Mouse (Mus musculus): Measurements from ENCODE around the gene Slc22a16.

- TF ChIP-seq CTCF (IDR thresholded peaks at IDR 0.05; ENCODE audit: extremely low read depth, insufficient read depth, low read length): peak; percentile 35; the same call in 1 of the 2 replicates
- TF ChIP-seq POLR2A (IDR thresholded peaks at IDR 0.05; ENCODE audit: extremely low read depth, insufficient read depth, low read length): no peak
These were observed 45.1 kb upstream of the Slc22a16 start for GRCm38 (mm10) chr10:40524991-40525390.
